Mouse (Mus musculus) embryonic facial prominence, embryonic 14.5 days (tissue): ENCODE results near the gene Sept3. TPM values are rescaled to one million over a fixed set of nuclear protein-coding genes. Genes with fewer than 3 reads are reported as not detected.

Source experiments
- ATAC-seq: fragments of 200-750 bp; cut with Nextera tagmentation; 2 replicates; pipeline ENCODE4 v1.8.0; 2017; ENCODE audit warnings: low read depth, moderate number of reproducible peaks, moderate TSS enrichment
- DNase-seq: peaks from one replicate; pipeline ENCODE4 v3.0.0-alpha.2; 2015; ENCODE audit warnings: low spot score
- H3K27ac ChIP-seq: fragments of 300-500 bp; sonication (generic); replicated peaks from 2 replicates; pipeline ENCODE4 v1.5.1; 2014; ENCODE audit warnings: low read depth, mild to moderate bottlenecking, low read length, moderate library complexity
- H3K27me3 ChIP-seq: fragments of 300-500 bp; sonication (generic); replicated peaks from 2 replicates; pipeline ENCODE4 v1.6.1; 2014; ENCODE audit warnings: low read length; ENCODE audit not compliant: control insufficient read depth, insufficient read depth
- H3K36me3 ChIP-seq: fragments of 300-500 bp; sonication (generic); 2 replicates; pipeline ENCODE4 v1.6.1; 2014; ENCODE audit warnings: low read length, mixed read lengths; ENCODE audit not compliant: control insufficient read depth, insufficient read depth
- H3K4me1 ChIP-seq: fragments of 300-500 bp; sonication (generic); 2 replicates; pipeline ENCODE4 v1.6.1; 2014; ENCODE audit warnings: antibody characterized with exemption, low read length; ENCODE audit not compliant: control insufficient read depth, insufficient read depth
- H3K4me2 ChIP-seq: fragments of 300-500 bp; sonication (generic); 2 replicates; pipeline ENCODE4 v1.6.1; 2014; ENCODE audit warnings: low read depth, mild to moderate bottlenecking, low read length, moderate library complexity, mixed read lengths
- H3K4me3 ChIP-seq: fragments of 300-500 bp; sonication (generic); 2 replicates; pipeline ENCODE4 v1.5.1; 2014; ENCODE audit warnings: low read depth, mild to moderate bottlenecking, low read length
- H3K9ac ChIP-seq: fragments of 300-500 bp; sonication (generic); 2 replicates; pipeline ENCODE4 v1.6.1; 2014; ENCODE audit warnings: low read depth, mild to moderate bottlenecking, low read length, moderate library complexity, mixed read lengths
- H3K9me3 ChIP-seq: fragments of 300-500 bp; sonication (generic); 2 replicates; pipeline ENCODE4 v1.6.1; 2016; ENCODE audit warnings: low read length; ENCODE audit not compliant: control insufficient read depth
- WGBS: fragments of 180-500 bp; shearing (Covaris S2); extraction: QIAGEN DNeasy Blood & Tissue Kit; methylation state at CpG from one replicate; pipeline ENCODE4 v1.1.7; 2014; 5-methylcytosine and 5-hydroxymethylcytosine counted together
- polyA plus RNA-seq: library from polyadenylated mRNA; unstranded; fragments of >200 nt; fragmentation: Nextera tagmentation; extraction: Ambion mirVana; gene quantifications from 2 replicates; pipeline ENCODE4 v1.2.1, GENCODE M21; 2014

Sept3 gene
- polyA plus RNA-seq: 13.7 and 16.7 TPM in 2 replicates

DNA sequence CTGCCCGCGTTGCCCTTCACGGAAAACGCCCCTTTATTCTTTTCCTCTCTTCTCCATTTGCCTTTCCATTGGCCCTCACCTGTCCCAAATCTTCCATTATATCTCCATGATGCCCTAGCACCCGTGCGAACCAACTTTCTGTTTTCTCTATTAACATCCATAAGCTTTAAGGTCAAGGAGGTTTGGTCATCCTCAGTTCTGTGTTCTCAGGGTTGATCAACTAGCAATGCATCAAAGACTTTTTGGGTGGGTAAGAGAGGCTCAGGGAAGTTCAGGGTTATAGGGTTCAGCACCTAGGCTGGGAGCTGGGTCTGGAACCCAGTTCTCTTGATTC, at the start of gene Sept3:
TSS of gene Sept3 (plus strand) at position 301 of the 334 bp plus-strand sequence.
- H3K9me3 ChIP-seq: no peaks in the 10 kb centered on the region
- H3K4me3 ChIP-seq: peak within 1 kb of the TSS; percentile 61
- peak within 1 kb of the TSS; percentile 97 for H3K4me2 ChIP-seq
- H3K27ac ChIP-seq: no peak within 1 kb of the TSS; the same call in 1 of the 2 replicates
- DNase-seq: no peak
- H3K36me3 ChIP-seq: no peaks in the 10 kb centered on the region
- 31% methylated on average over 6 of the region's 6 CpGs for WGBS
- H3K4me1 ChIP-seq: peaks cover 9% of the 10 kb centered on the region
- H3K27me3 ChIP-seq: peaks cover 21% of the 10 kb centered on the region
- no peak for ATAC-seq
- H3K9ac ChIP-seq: peak within 1 kb of the TSS; percentile 69

DNA sequence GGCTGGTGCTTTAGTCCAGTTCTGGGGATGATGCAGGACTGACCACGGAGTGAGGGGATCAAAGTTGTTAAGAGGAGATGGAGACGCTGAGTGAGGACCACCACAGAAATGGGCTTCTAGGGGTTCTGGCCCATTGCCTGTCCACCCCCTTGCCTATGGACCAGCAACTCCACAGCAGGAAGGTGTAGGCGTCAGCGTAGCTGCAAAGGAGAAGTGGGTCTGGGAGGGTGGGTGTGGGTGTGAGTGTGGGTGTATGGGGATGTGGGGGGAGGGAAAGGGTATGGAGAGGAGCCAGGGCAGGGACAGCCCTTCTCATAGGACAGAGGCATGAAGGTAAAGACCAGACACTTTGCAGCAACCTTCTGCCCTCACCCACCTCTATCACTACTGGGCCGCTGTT, 48.9 kb upstream of the Sept3 start:
- Histone ChIP-seq H3K36me3 (no peaks in the 10 kb centered on the region), H3K4me1 (peaks cover 5% of the 10 kb centered on the region; the same call in 1 of the 2 replicates), H3K9me3 (no peaks in the 10 kb centered on the region), H3K27ac (no peak overlapping the region), H3K27me3 (peaks cover 25% of the 10 kb centered on the region), H3K4me3 (no peak overlapping the region), H3K4me2 (no peak overlapping the region), H3K9ac (no peak overlapping the region)
- WGBS: 95% methylated on average over 4 of the region's 5 CpGs
- ATAC-seq (no peak), DNase-seq (no peak)

GRCm38 (mm10) chr15:82229542-82230045, 45.1 kb upstream of the Sept3 start:
- H3K4me1 ChIP-seq: 0 out of 2 replicates have a peak, but pooled peaks cover under 1% of the 10 kb centered on the region
- peaks cover 7% of the 10 kb centered on the region for H3K27me3 ChIP-seq
- DNase-seq: no peak
- no peak overlapping the region for H3K9ac ChIP-seq
- no peak overlapping the region for H3K4me3 ChIP-seq
- ATAC-seq: peak; percentile 27; the same call in 1 of the 2 replicates
- H3K36me3 ChIP-seq: no peaks in the 10 kb centered on the region
- WGBS: 34% methylated on average over 11 of the region's 11 CpGs
- no peak overlapping the region for H3K4me2 ChIP-seq
- H3K9me3 ChIP-seq: no peaks in the 10 kb centered on the region
- no peak overlapping the region for H3K27ac ChIP-seq

- Histone ChIP-seq H3K4me1 (no peaks in the 10 kb centered on the region), H3K27ac (no peak overlapping the region), H3K27me3 (peaks cover 2% of the 10 kb centered on the region), H3K9ac (no peak overlapping the region), H3K36me3 (no peaks in the 10 kb centered on the region), H3K4me2 (no peak overlapping the region), H3K4me3 (no peak overlapping the region), H3K9me3 (no peaks in the 10 kb centered on the region)
- 70% methylated on average over 4 of the region's 6 CpGs for WGBS
- no peak for DNase-seq
- no peak for ATAC-seq
Measured at GRCm38 (mm10) chr15:82230098-82230611, 44.5 kb upstream of the Sept3 start.

GRCm38 (mm10) chr15:82231100-82231499, 43.6 kb upstream of the Sept3 start:
- ATAC-seq (no peak), DNase-seq (no peak)
- WGBS: 68% methylated on average over 4 of the region's 4 CpGs
- H3K9ac ChIP-seq: no peak overlapping the region
- no peaks in the 10 kb centered on the region for H3K27me3 ChIP-seq
- H3K27ac ChIP-seq: no peak overlapping the region
- H3K4me1 ChIP-seq: no peaks in the 10 kb centered on the region
- no peaks in the 10 kb centered on the region for H3K36me3 ChIP-seq
- H3K4me3 ChIP-seq: no peak overlapping the region
- no peaks in the 10 kb centered on the region for H3K9me3 ChIP-seq
- no peak overlapping the region for H3K4me2 ChIP-seq

GRCm38 (mm10) chr15:82231591-82232378, 42.9 kb upstream of the Sept3 start:
- no peaks in the 10 kb centered on the region for H3K9me3 ChIP-seq
- no peak overlapping the region for H3K4me2 ChIP-seq
- WGBS: 62% methylated on average over 11 of the region's 11 CpGs
- no peak overlapping the region for H3K27ac ChIP-seq
- H3K4me3 ChIP-seq: no peak overlapping the region
- H3K36me3 ChIP-seq: no peaks in the 10 kb centered on the region
- H3K9ac ChIP-seq: no peak overlapping the region
- ATAC-seq (no peak), DNase-seq (no peak)
- no peaks in the 10 kb centered on the region for H3K4me1 ChIP-seq
- H3K27me3 ChIP-seq: no peaks in the 10 kb centered on the region

DNA sequence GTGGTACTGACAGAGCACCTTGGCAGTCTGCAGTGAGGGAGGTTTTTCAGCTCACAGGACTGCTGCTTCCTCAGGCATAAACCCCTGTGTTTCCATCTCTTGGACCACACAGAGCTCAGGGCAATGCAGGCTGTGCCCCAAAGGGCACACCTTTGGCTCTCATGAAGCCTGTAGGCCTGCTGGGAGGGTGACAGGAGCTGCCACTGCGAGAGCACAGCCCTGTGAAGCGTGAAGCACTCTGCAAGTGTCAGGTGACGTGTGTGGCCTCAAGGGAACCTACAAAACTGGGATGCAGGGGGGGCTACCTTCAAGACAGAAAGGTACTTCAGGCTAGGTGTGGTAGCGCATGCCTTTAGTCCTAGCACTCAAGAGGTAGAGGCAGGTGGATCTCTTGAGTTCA, 42.0 kb upstream of the Sept3 start:
- no peaks in the 10 kb centered on the region for H3K9me3 ChIP-seq
- H3K4me2 ChIP-seq: no peak overlapping the region
- no peak for DNase-seq
- H3K27me3 ChIP-seq: no peaks in the 10 kb centered on the region
- H3K4me1 ChIP-seq: no peaks in the 10 kb centered on the region
- ATAC-seq: no peak
- no peak overlapping the region for H3K27ac ChIP-seq
- H3K4me3 ChIP-seq: no peak overlapping the region
- no peaks in the 10 kb centered on the region for H3K36me3 ChIP-seq
- 71% methylated on average over 4 of the region's 4 CpGs for WGBS
- no peak overlapping the region for H3K9ac ChIP-seq

- ATAC-seq (no peak), DNase-seq (no peak)
- H3K4me2 ChIP-seq: no peak overlapping the region
- H3K9ac ChIP-seq: no peak overlapping the region
- no peaks in the 10 kb centered on the region for H3K27me3 ChIP-seq
- WGBS: 64% methylated on average over 10 of the region's 10 CpGs
- no peak overlapping the region for H3K4me3 ChIP-seq
- H3K9me3 ChIP-seq: no peaks in the 10 kb centered on the region
- peaks cover 4% of the 10 kb centered on the region; the same call in 1 of the 2 replicates for H3K36me3 ChIP-seq
- no peaks in the 10 kb centered on the region for H3K4me1 ChIP-seq
- H3K27ac ChIP-seq: no peak overlapping the region
Measured at GRCm38 (mm10) chr15:82235661-82236060, 39.0 kb upstream of the Sept3 start.
